Mouse (Mus musculus): Measurements from ENCODE around the gene Nsun4.

Nsun4 gene

DNA sequence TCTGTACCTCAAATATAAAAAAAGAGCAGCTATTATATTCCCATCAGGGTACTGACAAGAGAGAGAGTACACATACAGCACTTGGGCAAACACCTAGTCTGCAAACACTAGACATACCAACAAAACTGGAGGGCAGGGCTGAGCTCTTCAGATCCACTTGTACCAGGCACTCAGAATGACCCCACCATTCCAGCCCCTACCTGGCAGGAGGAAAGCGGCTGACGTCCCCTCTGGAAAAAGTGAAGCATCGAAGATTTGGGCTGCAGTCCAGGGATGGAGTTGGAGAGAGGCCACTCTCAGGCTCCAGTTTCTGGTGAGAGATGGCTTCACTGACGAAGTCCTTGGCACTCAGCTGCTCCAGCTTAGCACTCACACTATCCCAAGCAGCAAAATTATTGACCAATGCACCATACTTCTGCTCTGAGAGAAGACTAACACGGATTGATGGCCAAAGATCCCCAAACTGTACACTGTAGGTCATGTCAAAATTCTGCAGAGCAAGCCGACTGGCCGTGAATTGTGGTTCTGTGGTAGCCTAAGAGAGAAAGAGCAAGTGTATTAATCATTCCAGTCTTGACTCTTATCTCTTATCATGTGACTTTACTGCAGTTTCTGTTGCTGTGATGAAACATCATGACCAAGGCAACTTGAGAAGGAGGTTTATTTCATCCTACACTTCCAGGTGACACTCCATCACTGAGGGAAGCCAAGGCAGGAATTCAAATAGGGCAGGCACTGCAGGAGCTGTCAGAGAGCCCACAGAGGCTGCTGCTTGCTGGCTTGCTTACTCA lies 5.4 kb downstream of the Nsun4 start:
- no peak for DNase-seq (ENCODE audit: low spot score in 2 of 2)

GRCm38 (mm10) chr4:116047681-116048080 lies 6.0 kb downstream of the Nsun4 start:
- no peak for DNase-seq (ENCODE audit: low spot score in 2 of 2)

DNA sequence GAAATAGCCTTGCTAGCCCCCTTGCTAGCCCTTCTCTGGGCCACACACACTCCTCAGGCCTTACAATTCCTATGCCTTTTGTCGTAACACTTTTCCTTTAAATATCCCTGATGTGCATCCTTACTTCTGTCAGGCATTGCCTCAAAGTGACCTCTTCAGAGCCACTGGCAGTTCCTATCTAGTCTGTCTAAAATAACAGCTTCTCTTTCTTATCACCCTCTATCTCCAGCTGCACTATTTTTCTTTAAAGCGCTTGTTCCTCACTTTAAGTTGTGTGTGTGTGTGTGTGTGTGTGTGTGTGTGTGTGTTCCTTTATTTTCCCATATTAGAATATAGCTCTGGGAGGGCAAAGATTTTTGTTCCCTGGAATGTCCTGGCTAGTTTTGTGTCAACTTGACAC lies 7.1 kb downstream of the Nsun4 start:
- no peak for DNase-seq (ENCODE audit: low spot score in 2 of 2)

DNA sequence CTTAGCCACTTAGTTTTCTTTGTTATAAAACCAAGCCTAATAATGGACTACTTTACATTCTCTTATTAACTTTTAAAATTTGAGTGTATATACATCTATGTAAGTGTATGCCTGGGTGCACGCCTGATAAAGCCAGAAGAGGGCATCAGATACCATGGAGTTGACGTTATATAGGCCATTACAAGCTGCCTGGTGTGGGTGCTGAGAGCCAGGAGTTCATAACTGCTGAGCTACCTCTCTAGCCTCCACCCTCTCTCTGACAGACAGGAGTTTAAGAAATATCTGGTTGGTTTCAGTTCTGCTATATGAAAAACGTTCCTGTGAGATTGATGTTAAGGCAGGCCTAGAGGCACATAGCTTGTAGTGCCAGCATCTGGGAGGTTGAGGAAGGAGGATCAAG lies 11.5 kb downstream of the Nsun4 start:
- DNase-seq (ENCODE audit: low spot score in 2 of 2): no peak

- DNase-seq (ENCODE audit: low spot score in 2 of 2): no peak
These were observed 13.2 kb downstream of the Nsun4 start for GRCm38 (mm10) chr4:116040466-116040865.

- no peak for DNase-seq (ENCODE audit: low spot score in 2 of 2)
These were observed 20.3 kb downstream of the Nsun4 start for GRCm38 (mm10) chr4:116033374-116033773.

DNA sequence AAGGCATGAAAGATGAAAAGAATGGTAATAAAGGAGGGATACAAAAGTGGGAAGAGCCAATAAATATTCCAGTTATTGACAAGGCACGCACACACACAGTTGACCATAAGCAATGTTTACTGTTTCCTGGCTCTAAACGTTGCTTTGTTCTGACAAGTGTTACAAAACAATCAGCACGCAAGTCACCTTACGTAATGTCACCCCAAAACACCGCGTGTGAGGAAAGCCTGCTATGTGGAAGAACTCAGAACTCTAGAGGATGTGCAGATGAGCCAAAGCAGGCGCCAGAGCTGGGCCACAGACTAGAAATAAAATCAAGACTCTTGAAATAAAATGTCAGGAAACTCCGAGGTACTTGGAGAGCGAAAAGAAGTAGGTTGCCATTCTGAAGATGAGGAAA lies 20.8 kb downstream of the Nsun4 start:
- DNase-seq (ENCODE audit: low spot score in 2 of 2): no peak

DNA sequence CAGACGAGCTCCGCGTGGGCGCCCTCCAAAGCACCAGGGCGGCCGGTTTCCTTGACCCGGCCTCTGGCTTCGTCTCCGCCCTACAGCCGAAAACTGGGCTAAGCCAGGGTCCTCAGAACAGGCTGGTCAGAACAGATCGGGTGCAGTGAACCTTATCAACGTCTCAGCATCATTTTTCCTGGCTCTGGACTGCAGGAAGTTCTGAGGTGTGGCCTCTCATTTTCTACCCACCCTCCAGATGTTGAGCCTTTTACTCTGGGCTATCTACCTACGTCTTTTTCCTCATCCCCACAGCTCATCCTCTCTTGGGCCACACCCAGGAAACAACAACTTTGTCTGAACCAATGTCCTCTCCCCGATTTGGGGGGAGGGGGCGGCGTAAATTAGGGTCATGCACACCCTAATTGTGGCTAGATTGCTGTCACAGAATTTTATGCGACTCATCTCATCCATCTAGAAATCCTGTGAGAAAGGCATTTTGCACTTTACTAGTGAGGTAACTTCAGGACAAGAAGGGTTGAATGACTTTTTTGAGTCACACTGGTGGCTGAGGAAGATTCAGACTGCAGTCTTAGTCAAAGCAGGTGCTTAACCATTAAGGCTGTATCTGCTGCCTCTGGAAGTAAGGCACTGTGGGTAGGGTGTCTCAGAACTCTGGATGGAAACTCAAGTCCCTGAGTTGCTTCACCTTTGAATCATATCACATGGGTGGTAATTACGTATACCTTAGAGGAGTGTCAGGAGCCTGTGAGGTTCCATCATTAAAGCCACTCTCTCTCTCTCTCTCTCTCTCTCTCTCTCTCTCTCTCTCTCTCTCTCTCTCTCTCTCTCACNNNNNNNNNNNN lies 35.6 kb downstream of the Nsun4 start, which contains the start of gene Faah:
Gene Faah, minus strand, starts transcription at position 25 of the 845 bp plus-strand sequence.
- DNase-seq (ENCODE audit: low spot score in 2 of 2): no peak

GRCm38 (mm10) chr4:116017300-116017901 lies 36.3 kb downstream of the Nsun4 start:
- peak; percentile 51 to 74 for DNase-seq (ENCODE audit: low spot score in 2 of 2)

DNA sequence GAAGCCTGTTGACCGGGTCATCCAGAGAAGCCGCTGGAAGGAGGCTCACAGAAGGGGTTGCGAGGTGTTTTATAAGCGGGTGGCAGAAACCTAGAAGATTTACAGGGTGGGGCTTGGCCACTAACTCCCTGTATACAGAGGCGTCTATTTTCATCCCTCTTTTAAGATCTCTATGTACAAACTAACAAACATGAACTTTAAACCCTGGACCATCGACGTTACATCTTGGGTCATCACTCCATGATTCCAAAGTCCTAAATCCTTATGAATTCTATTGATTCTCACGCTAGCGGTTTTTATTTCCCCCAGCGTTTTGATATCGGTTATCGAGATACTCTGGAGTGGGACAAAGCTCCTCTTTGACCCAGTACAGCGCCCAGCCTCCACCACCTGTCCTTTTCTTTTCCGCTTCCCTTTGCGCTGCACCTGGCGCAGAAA lies 36.8 kb downstream of the Nsun4 start:
- DNase-seq (ENCODE audit: low spot score in 2 of 2): no peak

GRCm38 (mm10) chr4:116016396-116016795 lies 37.3 kb downstream of the Nsun4 start:
- DNase-seq (ENCODE audit: low spot score in 2 of 2): no peak

DNA sequence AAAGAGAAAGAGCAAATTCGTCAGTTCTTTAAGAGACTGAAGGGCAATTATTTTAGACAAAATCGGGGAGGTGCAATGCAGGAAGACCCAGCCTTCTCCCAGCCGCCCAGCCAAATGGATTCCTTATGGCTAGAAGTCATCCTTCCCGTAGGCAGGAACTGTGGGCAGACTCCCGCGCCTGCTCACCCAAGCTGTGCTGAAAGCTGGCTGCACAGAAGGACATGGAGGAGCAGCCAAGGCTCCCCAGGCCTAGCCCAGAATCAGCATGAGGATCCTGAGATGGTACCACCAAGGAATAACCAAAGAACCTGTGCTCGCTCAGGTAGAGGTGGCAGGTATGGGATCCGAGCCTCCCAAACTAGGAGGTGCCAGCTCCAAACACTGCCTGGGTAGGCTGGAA lies 37.7 kb downstream of the Nsun4 start:
- no peak for DNase-seq (ENCODE audit: low spot score in 2 of 2)

- no peak for DNase-seq (ENCODE audit: low spot score in 2 of 2)
These were observed 38.2 kb downstream of the Nsun4 start for GRCm38 (mm10) chr4:116015502-116015901.

DNA sequence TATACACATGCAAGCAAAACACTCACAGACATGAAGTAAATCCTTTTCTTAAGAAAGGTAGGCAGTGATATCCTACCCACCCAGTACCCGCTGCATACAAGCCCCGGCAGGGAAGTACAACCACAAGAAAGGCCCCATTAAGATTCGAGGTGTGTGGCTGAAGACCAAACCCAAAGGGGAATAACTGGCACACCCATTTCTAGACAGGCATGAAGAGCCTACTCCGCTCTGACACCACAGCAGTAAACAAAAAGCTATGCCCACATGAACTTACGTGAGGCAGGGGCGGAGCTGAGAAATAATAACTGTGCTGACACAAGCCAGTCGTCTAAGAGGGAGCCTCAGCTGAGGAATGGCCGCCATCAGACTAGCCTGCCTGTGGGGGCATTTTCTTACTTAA lies 43.5 kb downstream of the Nsun4 start:
- DNase-seq (ENCODE audit: low spot score in 2 of 2): no peak

GRCm38 (mm10) chr4:116001206-116001605 lies 52.5 kb downstream of the Nsun4 start:
- no peak for DNase-seq (ENCODE audit: low spot score in 2 of 2)

DNA sequence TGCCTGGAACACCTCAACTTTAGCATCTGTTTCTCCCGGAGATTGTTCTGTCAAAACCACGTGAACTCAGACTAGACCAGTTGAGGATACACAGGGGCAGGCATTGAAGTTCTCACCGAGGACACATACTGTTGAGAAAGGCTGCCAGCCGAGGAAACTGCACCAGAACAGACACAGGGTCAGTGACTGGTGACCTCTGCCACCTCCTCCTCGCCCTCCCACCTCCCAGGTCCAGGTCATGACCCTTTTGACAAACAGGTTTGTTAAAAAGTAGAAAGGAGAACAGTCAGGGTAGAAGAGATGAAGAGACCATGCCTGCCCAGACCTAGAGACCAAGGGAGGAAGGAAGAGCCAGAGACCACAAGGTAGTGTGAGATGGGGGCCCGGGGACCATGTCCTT lies 53.0 kb downstream of the Nsun4 start:
- no peak for DNase-seq (ENCODE audit: low spot score in 2 of 2)

- no peak for DNase-seq (ENCODE audit: low spot score in 2 of 2)
These were observed 56.9 kb downstream of the Nsun4 start for GRCm38 (mm10) chr4:115996729-115997128.

DNA sequence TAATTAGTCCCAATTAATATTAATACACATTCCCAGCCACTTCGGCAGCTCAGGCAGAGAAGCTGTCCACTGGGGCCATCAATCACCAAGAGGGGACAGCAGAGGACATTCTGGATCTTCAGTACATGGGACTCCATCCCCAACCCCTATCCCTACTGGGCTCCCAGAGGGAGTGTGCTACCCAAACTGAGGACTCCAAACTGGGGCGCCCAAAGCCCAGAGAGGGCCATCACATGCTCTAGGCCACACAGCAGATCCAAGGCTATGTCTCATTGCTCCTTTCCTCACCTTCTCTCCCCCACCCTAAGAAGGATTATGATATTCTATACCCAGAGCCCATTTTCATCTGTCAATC lies 58.3 kb downstream of the Nsun4 start:
- no peak for DNase-seq (ENCODE audit: low spot score in 2 of 2)

DNA sequence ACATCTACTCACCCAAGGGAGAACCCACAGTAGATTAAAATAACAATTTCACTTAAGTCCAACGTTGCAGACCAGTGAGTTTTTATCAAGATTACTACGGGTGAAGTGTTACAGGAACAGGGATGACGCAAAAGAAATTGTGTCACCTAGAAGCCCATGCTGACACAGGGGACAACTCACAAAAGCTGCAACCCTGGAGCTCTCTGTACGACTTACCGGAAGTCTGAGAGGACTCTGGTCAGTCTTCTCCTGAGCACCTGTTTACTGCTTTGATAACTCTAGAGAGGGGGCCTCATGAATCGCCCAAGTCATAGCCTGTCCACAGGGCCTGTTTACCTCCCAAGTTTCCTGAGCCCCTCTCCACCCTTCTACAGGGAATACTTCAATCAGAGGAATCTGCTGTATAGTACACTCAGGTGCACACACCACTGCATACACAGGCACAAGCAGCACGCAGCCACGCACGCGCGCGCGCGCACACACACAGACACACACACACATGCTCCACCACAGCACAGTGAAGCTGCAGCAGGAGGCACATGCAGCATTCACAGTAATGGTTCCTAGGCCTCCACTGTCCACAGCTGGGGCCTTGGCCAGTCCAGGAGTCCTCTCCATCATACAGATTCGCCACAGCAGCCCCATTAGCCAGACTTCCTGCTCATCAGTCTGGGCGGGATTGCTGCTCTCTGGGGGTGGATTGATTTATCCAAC lies 58.9 kb downstream of the Nsun4 start:
- DNase-seq (ENCODE audit: low spot score in 2 of 2): no peak

- DNase-seq (ENCODE audit: low spot score in 2 of 2): no peak
These were observed 64.3 kb downstream of the Nsun4 start for GRCm38 (mm10) chr4:115989382-115989781.

DNA sequence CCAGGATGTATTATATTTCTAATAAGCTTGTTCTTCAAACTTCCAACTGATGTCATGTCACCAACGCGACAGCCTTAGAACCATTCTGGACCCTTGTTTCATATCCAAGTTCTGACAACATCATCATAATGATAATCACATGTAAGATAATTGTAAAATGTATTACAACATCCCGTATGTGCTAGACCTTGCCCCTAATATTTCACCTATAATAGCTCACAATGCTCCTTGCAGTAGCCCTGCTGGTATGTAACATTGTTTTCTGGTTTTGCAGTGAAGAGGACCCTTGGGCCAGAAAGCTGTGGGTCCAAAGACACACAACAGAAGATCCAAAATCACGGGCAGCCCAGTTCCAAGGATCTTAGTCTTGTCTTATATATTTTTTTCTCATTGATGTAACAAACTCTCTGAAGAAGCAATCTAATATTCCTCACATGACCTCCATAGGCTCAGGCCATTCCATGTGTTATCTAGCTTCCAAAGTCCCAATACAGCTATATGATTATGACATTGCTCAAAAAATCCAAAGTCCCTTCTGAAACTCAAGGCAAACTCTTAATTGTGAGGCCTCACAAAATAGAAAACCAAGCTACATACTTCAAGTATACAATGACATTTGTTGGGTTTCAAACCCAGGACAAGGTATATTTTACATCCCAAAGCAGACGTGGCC lies 65.7 kb downstream of the Nsun4 start:
- no peak for DNase-seq (ENCODE audit: low spot score in 2 of 2)

Measured in frontal cortex, postnatal 10 days (tissue).